Mouse (Mus musculus): ENCODE data around the gene Klf16. TPM values are rescaled to one million over a fixed set of nuclear protein-coding genes. Genes with fewer than 3 reads are reported as not detected.
A peak's percentile ranks its signal among the peaks of the same experiment; 100 is the strongest.

Klf16 gene
- total RNA-seq, 2 experiments from 2014 or later, result 5.2 to 5.5 TPM

DNA sequence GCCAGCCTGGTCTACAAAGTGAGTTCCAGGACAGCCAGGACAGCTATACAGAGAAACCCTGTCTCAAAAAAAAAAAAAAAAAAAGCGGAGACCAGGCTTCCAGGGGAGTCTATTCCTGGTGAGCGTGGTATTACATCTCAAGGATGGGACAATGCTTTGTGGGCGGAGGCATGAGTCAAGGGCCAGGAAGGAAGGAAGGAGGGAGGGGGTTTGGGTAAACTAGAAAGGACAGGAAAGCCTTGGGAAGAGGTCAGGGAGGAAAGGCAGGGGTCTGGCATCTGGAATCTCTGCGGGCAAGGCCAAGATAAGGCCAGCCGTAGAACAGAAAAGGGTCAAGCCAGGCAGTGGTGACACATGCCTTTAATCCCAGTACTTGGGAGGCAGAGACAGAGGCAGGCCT is 37.6 kb downstream of the Klf16 start:
- DNase-seq, result no peak

DNA sequence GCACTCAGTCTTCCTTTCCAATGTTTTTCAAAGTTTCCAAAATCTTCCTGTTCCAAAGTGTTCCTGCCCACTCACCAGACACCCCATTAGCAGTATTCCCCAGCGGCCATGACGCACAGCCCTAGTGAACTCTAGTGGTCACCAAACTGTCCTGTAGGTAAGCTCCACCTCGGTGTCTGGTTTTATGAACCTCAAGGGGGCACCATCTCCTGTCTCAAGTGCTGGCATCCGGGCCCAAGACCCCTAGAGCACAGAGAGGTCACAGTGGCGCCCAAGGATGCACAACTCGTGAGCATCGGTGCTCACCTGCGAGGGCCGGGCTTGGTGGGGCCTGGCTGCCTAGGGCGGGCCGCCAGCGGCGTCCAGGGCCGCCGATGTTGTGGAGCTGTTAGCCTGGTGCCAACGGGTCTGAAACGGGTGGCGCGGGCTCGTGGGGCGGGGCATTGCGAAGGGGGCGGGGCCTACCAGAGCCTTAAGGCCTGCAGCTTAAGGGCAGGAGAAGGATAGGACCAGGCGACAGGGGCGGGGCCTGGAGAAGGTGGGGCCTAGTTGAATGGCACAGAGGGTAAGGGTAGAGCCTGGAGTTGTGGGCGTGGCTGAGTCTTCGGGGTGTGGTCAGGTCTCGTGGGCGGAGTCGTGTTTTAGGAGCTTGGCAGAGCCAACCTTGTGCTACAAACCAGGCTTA is 38.3 kb downstream of the Klf16 start, which contains the start of gene Atp8b3:
Atp8b3 (minus strand) TSS at position 415 of the 685 bp plus-strand sequence.
- DNase-seq, result peak; percentile 48 to 73

DNA sequence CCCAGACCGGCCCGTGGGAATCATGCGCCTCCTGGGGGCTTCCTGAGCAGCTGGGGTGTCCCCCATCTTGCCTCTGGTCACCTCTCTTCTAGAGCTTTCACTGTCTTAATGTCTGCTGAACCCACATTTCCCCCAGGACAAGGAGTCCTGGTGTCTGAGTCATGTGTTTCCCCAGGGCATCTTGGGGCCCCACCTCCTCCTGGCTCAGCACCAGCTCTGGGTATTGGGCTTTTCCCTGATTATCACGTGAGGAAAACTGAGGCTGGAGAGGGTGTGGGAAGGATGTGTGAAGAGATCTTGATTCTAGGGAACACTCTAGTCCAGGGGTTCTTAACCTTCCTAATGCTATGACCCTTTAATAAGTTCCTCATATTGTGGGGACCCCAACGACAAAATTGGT is 38.9 kb downstream of the Klf16 start:
- DNase-seq, result no peak

DNA sequence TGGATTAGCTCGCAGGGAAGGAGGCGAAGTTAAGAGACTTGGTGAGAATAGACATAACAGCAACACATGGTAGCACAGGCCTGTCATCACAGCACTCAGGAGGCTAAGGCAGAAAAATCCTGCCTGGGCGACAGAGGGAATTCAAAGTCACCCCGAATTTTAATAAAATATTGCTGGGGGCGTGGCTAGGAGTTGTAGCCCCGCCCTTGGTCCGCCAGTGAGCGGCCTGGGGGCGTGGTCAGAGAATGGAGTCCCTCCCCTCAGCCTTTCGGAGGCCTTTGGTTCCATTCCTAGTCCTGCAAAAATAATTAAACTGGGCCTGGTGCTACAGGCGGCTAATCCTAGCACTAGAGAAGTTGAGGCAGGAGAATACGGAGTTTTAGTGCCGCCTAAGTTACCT is 41.4 kb downstream of the Klf16 start:
- no peak for DNase-seq

DNA sequence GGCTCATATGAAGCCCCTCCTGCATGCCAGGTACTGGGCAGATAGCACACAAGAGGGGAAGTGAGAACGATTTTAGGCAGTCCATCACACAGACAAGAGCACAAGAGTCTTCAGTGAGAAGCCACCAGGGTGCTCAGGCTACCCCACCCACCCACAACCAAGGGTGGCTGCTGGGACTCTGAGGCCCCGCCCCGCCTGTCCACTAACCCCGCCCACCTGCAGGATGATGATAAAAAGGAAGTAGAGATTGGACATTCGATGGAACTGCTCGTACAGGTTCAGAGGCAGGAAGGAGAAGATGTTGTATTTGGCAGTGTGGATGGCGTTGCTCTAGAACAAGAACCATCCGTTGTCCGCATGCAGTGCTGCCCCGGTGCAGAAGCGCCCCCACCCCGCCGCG is 42.0 kb downstream of the Klf16 start:
- DNase-seq, result no peak

DNA sequence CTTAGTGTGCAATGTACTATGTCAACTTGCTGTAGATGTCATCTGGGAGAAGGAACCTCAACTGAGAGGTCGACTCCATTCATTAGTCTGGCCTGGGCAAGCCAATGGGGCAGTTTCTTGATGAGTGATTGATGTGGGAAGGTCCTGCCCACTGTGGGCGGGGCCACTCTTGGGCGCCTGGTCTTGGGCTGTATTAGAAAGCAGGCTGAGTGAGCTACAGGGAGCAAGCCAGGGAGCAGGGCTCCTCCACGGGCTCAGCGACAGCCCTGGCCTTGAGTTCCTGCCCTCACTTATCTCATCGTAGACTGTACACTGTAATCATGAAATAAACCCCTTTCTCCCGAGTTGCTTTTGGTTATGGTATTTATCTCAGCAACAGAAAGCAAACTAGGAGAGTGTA is 43.4 kb downstream of the Klf16 start:
- no peak for DNase-seq

DNA sequence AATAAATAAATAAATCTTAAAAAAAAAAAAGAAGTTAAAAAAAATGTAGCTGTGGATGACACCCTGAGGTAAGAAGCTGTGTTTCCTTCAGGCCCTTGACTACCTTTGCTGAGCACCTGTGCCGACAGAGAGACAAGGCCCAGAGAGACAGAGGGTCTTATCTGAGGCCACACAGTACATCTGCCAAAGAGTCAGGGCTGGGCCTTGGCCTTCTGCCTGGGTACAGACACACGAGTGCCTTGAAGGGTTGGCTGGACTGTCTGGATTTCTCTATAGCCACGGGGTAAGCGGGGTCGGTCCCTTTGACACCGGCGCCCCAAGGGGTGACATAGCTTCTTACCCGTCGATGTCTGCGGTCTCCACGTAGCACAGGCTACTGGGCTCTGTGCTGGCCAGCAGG is 44.3 kb downstream of the Klf16 start:
- no peak for DNase-seq

DNA sequence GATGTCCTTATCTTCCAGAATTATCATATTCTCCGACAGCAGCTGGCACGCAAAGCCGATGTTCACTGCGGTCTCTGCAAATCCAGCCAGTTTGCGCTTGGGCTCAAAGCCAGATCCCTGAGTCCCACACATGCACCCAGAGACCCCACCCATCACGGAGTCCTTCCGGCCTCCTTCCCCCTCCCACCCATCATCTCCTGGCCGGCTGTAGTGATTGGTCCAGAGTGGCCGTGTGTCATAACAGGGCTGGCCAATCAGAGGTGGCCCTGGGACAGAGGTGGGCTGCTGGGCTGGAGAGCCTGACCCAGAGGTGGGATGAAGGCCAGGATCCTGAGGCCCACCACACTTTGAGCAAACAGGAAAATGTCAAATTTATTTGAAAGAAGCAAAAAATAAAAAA is 50.9 kb downstream of the Klf16 start:
- no peak for DNase-seq

DNA sequence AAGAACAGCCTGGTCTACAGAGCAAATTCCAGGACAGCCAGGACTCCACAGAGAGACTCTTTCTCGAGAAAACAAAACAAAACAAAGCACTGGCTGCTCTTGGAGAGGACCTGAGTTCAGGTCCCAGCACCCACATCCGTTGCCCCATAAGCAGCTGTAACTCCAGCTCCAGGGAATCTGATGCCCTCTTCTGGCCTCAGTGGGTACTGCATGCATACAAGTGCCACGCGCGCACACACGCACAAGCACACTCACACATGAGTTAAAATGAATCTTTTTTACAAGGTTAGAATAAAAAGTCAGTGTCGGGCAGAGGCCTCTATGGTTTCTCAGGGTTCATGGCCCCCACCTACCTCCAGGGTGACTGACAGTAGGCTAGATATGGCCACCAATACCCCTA is 53.8 kb downstream of the Klf16 start:
- no peak for DNase-seq

DNA sequence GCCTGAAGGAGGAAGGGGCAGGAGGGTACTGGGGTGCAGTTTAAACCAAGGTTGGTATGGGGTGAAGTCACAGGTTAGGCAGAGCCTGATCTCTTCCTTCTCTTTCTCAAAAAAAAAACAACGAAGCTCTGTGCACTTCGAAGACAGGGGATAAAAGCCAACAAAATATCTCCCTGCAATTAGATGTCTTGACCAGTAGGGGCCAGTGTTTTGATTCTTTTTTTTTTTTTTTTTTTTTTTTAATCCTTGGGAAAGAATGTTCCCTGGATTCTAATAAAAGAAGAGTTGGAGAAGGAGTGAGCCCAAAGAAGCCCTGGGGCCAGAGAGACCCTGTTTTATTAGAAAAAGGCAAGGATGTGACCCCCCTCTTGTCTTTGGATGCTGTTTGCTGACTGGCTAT is 57.8 kb downstream of the Klf16 start:
- DNase-seq, result no peak

Small RNA genes within 50 kb of the gene (microRNA-seq; reads per million reads assigned to microRNA genes)
- 0 to 1.1 reads per million in 2 experiments for gene Mir6912

Other genes starting within 250 kb of the Klf16 start
- gene Pcsk4, start 247.8 kb downstream of the Klf16 start, total RNA-seq (2021), result 1 to 10 TPM; 1.3 TPM
- gene Reep6, start 247.4 kb downstream of the Klf16 start, total RNA-seq (2021), result 1 to 10 TPM; 4.8 to 5.3 TPM
- 10 to 100 TPM; 75.6 to 80.1 TPM for gene Adamtsl5, start 228.9 kb downstream of the Klf16 start, total RNA-seq (2021)
- 1 to 10 TPM in 1 of 2 experiments, under 1 TPM in 1; 0.69 to 1.2 TPM for gene Plk5, start 220.9 kb downstream of the Klf16 start, total RNA-seq (2021)
- gene Mex3d, start 189.7 kb downstream of the Klf16 start, total RNA-seq (2021), result 1 to 10 TPM; 6.4 to 7.8 TPM
- gene Mbd3, start 177.8 kb downstream of the Klf16 start, total RNA-seq (2021), result 10 to 100 TPM; 93.3 to 97.7 TPM
- gene Uqcr11, start 170.5 kb downstream of the Klf16 start, total RNA-seq (2021), result 1,000 to 10,000 TPM; 1,809 to 1,881 TPM
- 10 to 100 TPM; 15.6 to 17.3 TPM for gene Tcf3, start 143.7 kb downstream of the Klf16 start, total RNA-seq (2021)
- under 1 TPM in 1 of 2 experiments, not detected in 1; 0.05 TPM for gene Onecut3, start 82.5 kb downstream of the Klf16 start, total RNA-seq (2021)
- gene Atp8b3, start 38.2 kb downstream of the Klf16 start, total RNA-seq (2021), result not detected
- 10 to 100 TPM; 11.2 to 11.6 TPM for gene Rexo1, start 15.8 kb downstream of the Klf16 start, total RNA-seq (2021)
- gene Abhd17a, start 13.0 kb upstream of the Klf16 start, total RNA-seq (2021), result 10 to 100 TPM; 40.6 to 44.8 TPM
- 10 to 100 TPM; 20.1 to 22.2 TPM for gene Scamp4, start 25.6 kb upstream of the Klf16 start, total RNA-seq (2021)
- gene Adat3, start 25.6 kb upstream of the Klf16 start, total RNA-seq (2021), result 1 to 10 TPM; 1.1 to 1.5 TPM
- under 1 TPM; 0.15 to 0.46 TPM for gene Gm49322, start 28.7 kb upstream of the Klf16 start, total RNA-seq (2021)
- 100 to 1,000 TPM; 121 to 132 TPM for gene Csnk1g2, start 45.5 kb upstream of the Klf16 start, total RNA-seq (2021)
- gene Btbd2, start 79.8 kb upstream of the Klf16 start, total RNA-seq (2021), result 10 to 100 TPM; 43.2 to 46.1 TPM
- 100 to 1,000 TPM; 185 to 204 TPM for gene Mknk2, start 100.8 kb upstream of the Klf16 start, total RNA-seq (2021)
- 1 to 10 TPM; 7.5 to 8.0 TPM for gene Mob3a, start 124.7 kb upstream of the Klf16 start, total RNA-seq (2021)
- gene Izumo4, start 124.9 kb upstream of the Klf16 start, total RNA-seq (2021), result 1 to 10 TPM; 2.5 to 2.6 TPM
- 10 to 100 TPM; 42.3 to 45.0 TPM for gene Ap3d1, start 164.9 kb upstream of the Klf16 start, total RNA-seq (2021)
- gene Dot1l, start 177.9 kb upstream of the Klf16 start, total RNA-seq (2021), result 10 to 100 TPM; 11.7 to 14.3 TPM
- gene Sf3a2, start 220.9 kb upstream of the Klf16 start, total RNA-seq (2021), result 10 to 100 TPM; 28.6 to 28.7 TPM
- 10 to 100 TPM; 30.7 to 32.4 TPM for gene Plekhj1, start 221.3 kb upstream of the Klf16 start, total RNA-seq (2021)
- under 1 TPM in 1 of 2 experiments, not detected in 1; 0.33 TPM for gene Amh, start 227.9 kb upstream of the Klf16 start, total RNA-seq (2021)
- gene Jsrp1, start 236.2 kb upstream of the Klf16 start, total RNA-seq (2021), result under 1 TPM; 0.41 to 0.69 TPM
- gene Oaz1, start 249.3 kb upstream of the Klf16 start, total RNA-seq (2021), result 100 to 1,000 TPM; 897 to 934 TPM